Mouse (Mus musculus): ENCODE data around the gene Gli3.

The Gli3 gene

GRCm38 (mm10) chr13:15721446-15721845 lies 258.4 kb downstream of the Gli3 start:
- DNase-seq (ENCODE audit: low spot score in 2 of 2), result no peak

- no peak for DNase-seq (ENCODE audit: low spot score in 2 of 2)
Measured at GRCm38 (mm10) chr13:15722766-15723379, 259.8 kb downstream of the Gli3 start.

GRCm38 (mm10) chr13:15724723-15725122 lies 261.7 kb downstream of the Gli3 start:
- no peak for DNase-seq (ENCODE audit: low spot score in 2 of 2)

- DNase-seq (ENCODE audit: low spot score in 2 of 2), result peak in 1 of 2 experiments; percentile 62
Measured at GRCm38 (mm10) chr13:15741771-15742170, 278.7 kb downstream of the Gli3 start.

- DNase-seq (ENCODE audit: low spot score in 2 of 2), result no peak
Measured at GRCm38 (mm10) chr13:15742308-15742707, 279.3 kb downstream of the Gli3 start.

GRCm38 (mm10) chr13:15742777-15743176 lies 279.7 kb downstream of the Gli3 start:
- DNase-seq (ENCODE audit: low spot score in 2 of 2), result no peak

- peak; percentile 74 to 91 for DNase-seq (ENCODE audit: low spot score in 2 of 2)
Measured at GRCm38 (mm10) chr13:15758835-15759632, 296.0 kb downstream of the Gli3 start.

GRCm38 (mm10) chr13:15759633-15760441 lies 296.8 kb downstream of the Gli3 start:
- DNase-seq (ENCODE audit: low spot score in 2 of 2), result no peak

- no peak for DNase-seq (ENCODE audit: low spot score in 2 of 2)
Measured at GRCm38 (mm10) chr13:15762291-15762690, 299.3 kb downstream of the Gli3 start.

- peak in 1 of 2 experiments; percentile 44 for DNase-seq (ENCODE audit: low spot score in 2 of 2)
Measured at GRCm38 (mm10) chr13:15762901-15763417, 299.9 kb downstream of the Gli3 start.

- no peak for DNase-seq (ENCODE audit: low spot score in 2 of 2)
Measured at GRCm38 (mm10) chr13:15777624-15778023, 314.6 kb downstream of the Gli3 start.

All from cerebellum, postnatal 4 days (tissue).